Mouse (Mus musculus) liver, embryonic 14.5 days (tissue): ENCODE data around the gene Ssh3. TPM values are rescaled to one million over a fixed set of nuclear protein-coding genes. Genes with fewer than 3 reads are reported as not detected.

Experiments
- ATAC-seq: fragments of 200-750 bp; cut with Nextera tagmentation; 2 replicates; pipeline ENCODE4 v1.8.0; 2017; ENCODE audit warnings: moderate number of reproducible peaks, mild to moderate bottlenecking, moderate library complexity; ENCODE audit not compliant: insufficient read depth
- DNase-seq, 3 experiments: peaks; one replicate each; pipeline ENCODE4 v3.0.0-alpha.2; 2012 to 2013; ENCODE audit warnings: low read depth in 3 of 3, low spot score in 3 of 3
- H3K27ac ChIP-seq: fragments of 300-500 bp; sonication (generic); 2 replicates; pipeline ENCODE4 v1.5.1; 2014; ENCODE audit warnings: moderate library complexity, mild to moderate bottlenecking, control low read depth, inconsistent platforms
- H3K27me3 ChIP-seq: fragments of 300-500 bp; sonication (generic); 2 replicates; pipeline ENCODE4 v1.6.1; 2014; ENCODE audit warnings: mild to moderate bottlenecking, low read length, moderate library complexity; ENCODE audit not compliant: control insufficient read depth, insufficient read depth
- H3K36me3 ChIP-seq: fragments of 300-500 bp; sonication (generic); replicated peaks from 2 replicates; pipeline ENCODE4 v1.6.1; 2014; ENCODE audit warnings: low read depth; ENCODE audit not compliant: control insufficient read depth, insufficient read depth
- H3K4me1 ChIP-seq, 2 experiments: fragments of 200-500 bp in 1 of 2; fragments of 300-500 bp in 1 of 2; sonication (generic) in 1 of 2; replicated peaks; 2 replicates each; pipeline ENCODE4 v1.6.1; 2012 to 2014; ENCODE audit warnings: antibody characterized with exemption in 1 of 2, inconsistent platforms in 1 of 2, low read length in 1 of 2; ENCODE audit not compliant: control insufficient read depth in 2 of 2, insufficient read depth in 2 of 2
- H3K4me2 ChIP-seq: fragments of 300-500 bp; sonication (generic); 2 replicates; pipeline ENCODE4 v1.6.1; 2014; ENCODE audit warnings: low read depth, mild to moderate bottlenecking, control low read depth, moderate library complexity
- H3K4me3 ChIP-seq, 2 experiments: fragments of 200-500 bp in 1 of 2; fragments of 300-500 bp in 1 of 2; sonication (generic) in 1 of 2; 2 replicates each; pipeline ENCODE4 v1.5.1; 2012 to 2014; ENCODE audit warnings: low read depth in 2 of 2, low read length in 2 of 2, mild to moderate bottlenecking in 2 of 2, control low read depth in 1 of 2, inconsistent platforms in 1 of 2, moderate library complexity in 1 of 2; ENCODE audit not compliant: insufficient read depth in 1 of 2
- H3K9ac ChIP-seq: fragments of 300-500 bp; sonication (generic); replicated peaks from 2 replicates; pipeline ENCODE4 v1.6.1; 2014; ENCODE audit warnings: mild to moderate bottlenecking, control low read depth, moderate library complexity
- H3K9me3 ChIP-seq: fragments of 300-500 bp; sonication (generic); 2 replicates; pipeline ENCODE4 v1.6.1; 2016; ENCODE audit warnings: low read length, mixed read lengths; ENCODE audit not compliant: control insufficient read depth
- CTCF ChIP-seq: IDR thresholded peaks from 2 replicates; pipeline ENCODE4 v1.5.1; 2016; ENCODE audit warnings: antibody characterized with exemption, low read depth, control low read depth
- EP300 ChIP-seq: IDR thresholded peaks from 2 replicates; pipeline ENCODE4 v1.6.1; 2016; ENCODE audit warnings: antibody characterized with exemption, low read depth
- WGBS: fragments of 180-500 bp; shearing (Covaris S2); extraction: QIAGEN DNeasy Blood & Tissue Kit; methylation state at CpG from one replicate; pipeline ENCODE4 v1.1.7; 2014; ENCODE audit not compliant: insufficient replicate concordance; 5-methylcytosine and 5-hydroxymethylcytosine counted together
- polyA plus RNA-seq, 2 experiments: library from polyadenylated mRNA; depleted of rRNA in 1 of 2; stranded (reverse) in 1 of 2; unstranded in 1 of 2; fragments of >200 nt; fragmentation: Nextera tagmentation in 1 of 2; extraction: Ambion mirVana in 1 of 2; gene quantifications; 2 replicates each; pipeline versions ENCODE4 v1.2.1 to v1.2.3; 2012 to 2014

Ssh3 gene
- polyA plus RNA-seq, 2 experiments, result 1.4 to 2.8 TPM

GRCm38 (mm10) chr19:4295391-4295790, 26.4 kb upstream of the Ssh3 start:
- peaks cover 2 to 31% of the 10 kb centered on the region in 2 experiments; a peak in 3 of 4 replicates for H3K4me1 ChIP-seq
- WGBS, result 64% methylated on average over 4 of the region's 4 CpGs

GRCm38 (mm10) chr19:4294381-4295097, 25.6 kb upstream of the Ssh3 start:
- H3K4me3 ChIP-seq, result no peak overlapping the region
- H3K9ac ChIP-seq, result no peak overlapping the region
- 0 out of 2 replicates have a peak overlapping the region, but pooled peaks have one; percentile 1 for H3K4me2 ChIP-seq
- no peak overlapping the region for H3K27ac ChIP-seq
- H3K36me3 ChIP-seq, result peaks cover 22% of the 10 kb centered on the region
- H3K9me3 ChIP-seq, result no peaks in the 10 kb centered on the region
- DNase-seq (no peak), ATAC-seq (peak; percentile 56; the same call in 1 of the 2 replicates)
- TF ChIP-seq EP300 (no peak), CTCF (no peak)
- H3K4me1 ChIP-seq, result peaks cover 2 to 23% of the 10 kb centered on the region in 2 experiments; a peak in 3 of 4 replicates
- no peaks in the 10 kb centered on the region for H3K27me3 ChIP-seq
- 28% methylated on average over 14 of the region's 14 CpGs for whole genome bisulfite sequencing

More at GRCm38 (mm10) chr19:4295391-4295790, 26.4 kb upstream of the Ssh3 start:
- TF ChIP-seq CTCF, result no peak
- TF ChIP-seq EP300, result no peak
- Histone ChIP-seq H3K36me3 (peaks cover 16% of the 10 kb centered on the region), H3K27ac (no peak overlapping the region), H3K27me3 (no peaks in the 10 kb centered on the region), H3K4me2 (no peak overlapping the region), H3K9ac (no peak overlapping the region), H3K9me3 (no peaks in the 10 kb centered on the region), H3K4me3 (no peak overlapping the region)
- no peak for ATAC-seq
- DNase-seq, result no peak

- H3K36me3 ChIP-seq, result peaks cover 29% of the 10 kb centered on the region
- DNase-seq, result no peak
- TF ChIP-seq EP300 (no peak), CTCF (no peak)
Measured at GRCm38 (mm10) chr19:4291161-4291560, 22.2 kb upstream of the Ssh3 start.

GRCm38 (mm10) chr19:4290749-4291148, 21.8 kb upstream of the Ssh3 start:
- H3K4me2 ChIP-seq, result no peak overlapping the region
- ATAC-seq (no peak), DNase-seq (no peak)
- 86% methylated on average over 15 of the region's 15 CpGs for WGBS
- peaks cover 2 to 8% of the 10 kb centered on the region in 2 experiments; a peak in 2 of 4 replicates for H3K4me1 ChIP-seq
- H3K27me3 ChIP-seq, result no peaks in the 10 kb centered on the region
- no peak overlapping the region for H3K27ac ChIP-seq
- no peak for TF ChIP-seq CTCF
- TF ChIP-seq EP300, result no peak
- H3K9me3 ChIP-seq, result no peaks in the 10 kb centered on the region
- H3K9ac ChIP-seq, result no peak overlapping the region
- peaks cover 29% of the 10 kb centered on the region for H3K36me3 ChIP-seq
- no peak overlapping the region for H3K4me3 ChIP-seq

More at GRCm38 (mm10) chr19:4291161-4291560, 22.2 kb upstream of the Ssh3 start:
- Histone ChIP-seq H3K9me3 (no peaks in the 10 kb centered on the region), H3K4me3 (no peak overlapping the region), H3K27me3 (no peaks in the 10 kb centered on the region), H3K9ac (no peak overlapping the region), H3K4me1 (peaks cover 2 to 8% of the 10 kb centered on the region in 2 experiments; a peak in 2 of 4 replicates), H3K4me2 (no peak overlapping the region), H3K27ac (no peak overlapping the region)
- 84% methylated on average over 11 of the region's 11 CpGs for WGBS
- no peak for ATAC-seq

- peaks cover 3% of the 10 kb centered on the region for H3K36me3 ChIP-seq
- no peaks in the 10 kb centered on the region for H3K9me3 ChIP-seq
- no peak for DNase-seq
- H3K27ac ChIP-seq, result no peak overlapping the region
- WGBS, result 22% methylated on average over 7 of the region's 7 CpGs
- peaks cover 0 to 6% of the 10 kb centered on the region in 2 experiments; a peak in 1 of 4 replicates for H3K4me1 ChIP-seq
- H3K9ac ChIP-seq, result no peak overlapping the region
- no peak overlapping the region for H3K4me3 ChIP-seq
- no peak for TF ChIP-seq CTCF
- no peak for TF ChIP-seq EP300
- peak overlapping the region; percentile 66 for H3K4me2 ChIP-seq
- no peaks in the 10 kb centered on the region for H3K27me3 ChIP-seq
- ATAC-seq, result no peak
Measured at GRCm38 (mm10) chr19:4283653-4284052, 14.7 kb upstream of the Ssh3 start.
